Mouse (Mus musculus) left cerebral cortex, postnatal 10 days (tissue): ENCODE measurements at regions not wholly inside any gene's neighbourhood (a gene's known extent, or its start where the extent isn't known, plus 50 kb on each side); places are given as distances from the start of the nearest gene placed in this dataset.
A peak's percentile ranks its signal among the peaks of the same experiment; 100 is the strongest.

Experiments used
- DNase-seq, 2 experiments: peaks; one replicate each; pipeline ENCODE4 v3.0.0; 2021 to 2022; ENCODE audit warnings: low spot score in 2 of 2, mixed read lengths in 1 of 2; ENCODE audit errors: extremely low spot score in 1 of 2
- intact Hi-C: fragments of 180-260 bp; cut with DNase I; formaldehyde crosslinking; loops from one replicate; pipeline ENCODE4 v1.15.1; 2025

- intact Hi-C loops, result no loop called here
- no peak for DNase-seq
Measured at GRCm38 (mm10) chr8:79529556-79529955, 109.9 kb upstream of the Otud4 start.

DNA sequence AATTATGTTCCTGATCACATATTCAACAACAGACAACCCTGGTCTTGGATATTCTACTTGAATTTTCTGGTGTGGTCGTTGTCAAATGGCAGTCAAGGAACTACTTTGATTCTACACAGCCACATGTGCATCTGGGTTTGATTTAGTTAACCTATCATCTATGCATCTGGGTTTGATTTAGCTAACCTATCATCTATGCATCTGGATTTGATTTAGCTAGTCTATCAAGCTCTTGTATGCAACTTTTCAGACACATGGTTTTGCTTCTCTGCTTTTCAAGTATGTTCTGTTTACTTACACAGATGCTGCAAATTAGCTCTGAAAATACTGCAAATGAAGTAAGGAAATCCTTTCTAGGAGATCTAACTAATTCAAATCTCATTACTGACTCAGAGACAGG is 117.4 kb upstream of the Otud4 start:
- DNase-seq, result no peak
- intact Hi-C loops, result no loop called here

DNA sequence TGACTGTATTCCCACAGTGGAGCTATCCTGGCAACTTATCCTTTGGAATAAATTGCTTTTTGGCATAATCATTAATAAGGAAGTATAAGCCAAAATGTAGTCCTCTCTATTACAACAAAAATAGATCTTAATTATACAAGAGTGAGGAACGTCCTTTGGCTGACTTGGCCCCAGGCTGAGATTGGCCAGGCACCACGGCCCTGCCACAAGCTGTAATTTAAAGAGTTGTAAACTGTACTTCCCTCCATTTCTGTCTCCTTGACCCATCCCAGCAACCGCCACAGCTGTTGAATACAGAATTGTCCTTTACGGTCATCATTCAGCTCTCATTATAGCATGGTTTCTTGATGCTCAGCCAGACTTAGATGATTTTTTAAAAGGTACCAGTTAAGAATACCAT is 119.6 kb upstream of the Smad1 start:
- intact Hi-C loops, result no loop called here

GRCm38 (mm10) chr8:79515282-79515783 is 116.0 kb upstream of the Smad1 start:
- intact Hi-C loops, result no loop called here
- no peak for DNase-seq

More for the DNA sequence above, 119.6 kb upstream of the Smad1 start:
- DNase-seq, result no peak

GRCm38 (mm10) chr8:79514655-79515278 is 115.4 kb upstream of the Smad1 start:
- no peak for DNase-seq
- intact Hi-C loops, result no loop called here

DNA sequence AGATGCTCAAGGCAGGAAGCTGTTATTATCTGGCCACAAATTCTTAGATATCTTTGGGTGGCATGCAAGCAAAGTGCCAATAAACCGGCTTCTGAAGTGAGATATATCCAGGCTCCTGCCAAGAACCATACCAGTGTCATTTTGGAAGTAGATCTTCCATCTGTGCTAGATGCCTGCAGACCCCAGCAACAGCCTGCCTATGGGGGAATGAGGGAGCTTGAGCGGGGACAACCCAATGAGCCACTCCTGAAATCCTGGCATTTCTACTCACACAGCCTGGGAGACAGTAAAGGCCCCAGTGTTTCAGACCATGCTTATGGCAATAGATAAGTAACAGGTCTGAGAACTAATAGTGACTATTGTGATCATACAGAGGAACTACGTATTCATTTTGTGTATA is 109.3 kb upstream of the Smad1 start:
- intact Hi-C loops, result no loop called here
- peak in 1 of 2 experiments; percentile 4 for DNase-seq

DNA sequence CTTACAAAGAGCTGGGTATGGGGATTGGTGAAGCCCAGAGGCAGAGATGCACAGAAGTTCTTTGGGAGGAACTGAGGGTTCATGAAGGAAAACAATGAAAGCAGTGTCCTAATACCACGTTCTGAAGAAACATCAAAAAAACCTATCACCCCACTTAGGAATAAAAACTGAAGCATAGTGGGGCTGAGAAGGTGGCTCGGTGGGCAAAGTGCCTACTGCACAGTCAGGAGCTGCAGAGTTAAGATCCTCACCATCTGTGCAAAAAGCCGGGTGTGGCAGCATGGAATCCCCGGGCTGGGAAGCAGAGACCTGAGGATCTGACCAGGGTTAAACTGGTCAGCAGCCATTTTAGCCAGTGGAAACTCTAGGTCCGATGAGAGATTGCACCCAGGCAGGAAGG is 106.1 kb upstream of the Smad1 start:
- intact Hi-C loops, result no loop called here
- no peak for DNase-seq

DNA sequence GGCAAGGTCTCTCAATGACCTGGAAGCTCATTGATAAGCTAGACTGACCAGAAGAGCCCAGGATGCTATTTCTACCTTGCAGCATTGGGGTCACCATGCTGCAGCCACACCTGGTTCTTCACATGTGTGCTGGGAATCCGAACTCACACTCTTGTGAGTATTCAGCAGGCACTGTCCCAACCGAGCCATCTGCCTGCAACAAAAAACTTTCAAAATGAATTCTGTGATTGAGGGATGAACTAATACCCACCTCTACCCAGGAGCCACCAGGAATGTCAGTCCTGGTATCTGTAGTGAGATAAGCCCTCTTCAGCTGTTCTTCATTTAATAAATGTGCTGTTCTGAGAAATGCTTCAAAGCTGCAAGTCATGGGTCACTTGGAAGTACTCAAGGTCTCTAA is 104.6 kb upstream of the Smad1 start:
- DNase-seq, result no peak
- intact Hi-C loops, result no loop called here

GRCm38 (mm10) chr8:79502062-79502461 is 102.7 kb upstream of the Smad1 start:
- intact Hi-C loops, result no loop called here
- DNase-seq, result no peak

GRCm38 (mm10) chr8:79501238-79501637 is 101.9 kb upstream of the Smad1 start:
- intact Hi-C loops, result no loop called here
- DNase-seq, result peak in 1 of 2 experiments; percentile 32

DNA sequence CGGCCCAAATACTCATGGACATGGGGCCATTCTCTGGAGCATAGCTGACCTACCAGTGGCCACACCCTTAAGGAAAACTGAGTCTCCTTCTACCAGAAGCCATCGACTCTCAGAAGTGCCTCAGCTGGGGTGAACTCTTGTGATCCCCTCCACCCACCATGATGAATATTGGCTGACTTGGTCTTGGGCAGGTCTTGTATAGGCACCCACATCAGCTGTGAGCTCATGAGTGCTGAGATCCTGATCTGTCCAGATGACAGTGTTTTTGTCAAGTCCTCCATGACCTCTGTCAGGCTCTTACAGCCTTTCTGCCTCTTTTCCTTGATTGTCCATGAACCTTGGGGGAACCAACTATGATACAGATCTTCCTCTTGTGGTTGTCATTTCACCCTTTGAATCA is 99.9 kb upstream of the Smad1 start:
- intact Hi-C loops, result loop anchor here (10.0 kb wide), 1 partner anchor 154 kb away; no protein-coding TSS in a partner anchor
- no peak for DNase-seq

DNA sequence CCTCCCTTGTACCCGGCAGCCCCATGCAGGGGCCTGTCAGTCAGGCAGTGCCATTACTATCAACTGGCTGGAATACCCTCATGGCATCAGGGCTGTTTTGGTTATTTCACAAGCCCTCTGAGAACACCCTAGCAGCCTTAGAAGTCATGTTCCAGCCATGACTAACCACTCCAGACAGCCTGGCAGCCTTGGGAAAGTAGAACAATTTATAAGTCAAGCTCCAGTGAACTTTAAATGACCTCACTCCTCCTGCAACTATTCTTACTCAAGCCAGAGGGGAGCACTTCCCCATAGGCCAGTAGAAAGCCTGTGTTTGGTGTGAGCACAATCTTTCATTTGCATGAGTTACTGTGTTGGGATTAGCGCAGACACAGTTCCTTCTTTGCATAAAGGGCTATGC is 99.3 kb upstream of the Smad1 start:
- intact Hi-C loops, result loop anchor here (10.0 kb wide), 1 partner anchor 154 kb away; no protein-coding TSS in a partner anchor
- no peak for DNase-seq

- intact Hi-C loops, result loop anchor here (10.0 kb wide), 1 partner anchor 146 kb away; no protein-coding TSS in a partner anchor
- no peak for DNase-seq
Measured at GRCm38 (mm10) chr8:79491156-79491698, 91.9 kb upstream of the Smad1 start.

DNA sequence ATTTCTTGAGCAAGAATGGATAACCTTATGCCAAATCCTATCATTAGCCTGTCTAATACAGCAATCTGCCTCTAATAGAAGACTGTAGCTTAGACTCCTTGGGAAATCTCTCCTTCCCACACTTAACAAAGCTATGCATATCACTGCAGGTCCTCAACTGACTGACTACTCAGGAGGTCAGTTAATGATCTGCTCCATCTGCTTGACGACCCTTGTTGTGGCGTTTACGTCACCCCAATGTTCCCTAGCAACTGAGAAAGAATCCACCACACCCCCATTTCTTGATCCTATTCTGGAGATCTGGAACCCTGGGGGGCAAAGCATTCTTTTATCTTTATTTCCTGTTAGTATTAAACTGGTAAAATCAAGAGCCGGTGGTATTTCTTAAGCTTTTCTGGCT is 91.4 kb upstream of the Smad1 start:
- intact Hi-C loops, result loop anchor here (10.0 kb wide), 1 partner anchor 146 kb away; no protein-coding TSS in a partner anchor
- no peak for DNase-seq

- intact Hi-C loops, result loop anchor here (5.0 kb wide), 1 partner anchor 192 kb away; no protein-coding TSS in a partner anchor
- DNase-seq, result no peak
Measured at GRCm38 (mm10) chr8:79488861-79489260, 89.5 kb upstream of the Smad1 start.

DNA sequence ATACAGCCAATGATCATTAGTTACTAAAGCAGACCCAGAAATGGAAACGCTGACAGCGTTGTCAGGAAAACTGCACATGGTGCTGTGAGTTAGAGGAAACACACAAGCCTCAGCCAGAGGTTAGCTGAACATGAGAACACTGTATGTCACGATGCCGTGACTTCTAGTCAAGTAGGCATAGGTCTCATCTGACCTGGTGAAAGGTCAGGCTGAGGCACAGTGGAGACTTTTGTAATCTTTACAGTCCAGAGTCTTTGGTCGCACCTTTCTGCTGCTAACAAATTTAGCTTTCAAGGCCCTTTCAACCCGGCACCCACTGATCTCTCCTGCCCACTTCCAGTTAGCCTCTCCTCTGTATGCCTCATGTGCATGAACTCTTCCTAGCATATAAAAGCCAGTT is 88.3 kb upstream of the Smad1 start:
- intact Hi-C loops, result loop anchor here (5.0 kb wide), 1 partner anchor 190 kb away; no protein-coding TSS in a partner anchor
- DNase-seq, result no peak

DNA sequence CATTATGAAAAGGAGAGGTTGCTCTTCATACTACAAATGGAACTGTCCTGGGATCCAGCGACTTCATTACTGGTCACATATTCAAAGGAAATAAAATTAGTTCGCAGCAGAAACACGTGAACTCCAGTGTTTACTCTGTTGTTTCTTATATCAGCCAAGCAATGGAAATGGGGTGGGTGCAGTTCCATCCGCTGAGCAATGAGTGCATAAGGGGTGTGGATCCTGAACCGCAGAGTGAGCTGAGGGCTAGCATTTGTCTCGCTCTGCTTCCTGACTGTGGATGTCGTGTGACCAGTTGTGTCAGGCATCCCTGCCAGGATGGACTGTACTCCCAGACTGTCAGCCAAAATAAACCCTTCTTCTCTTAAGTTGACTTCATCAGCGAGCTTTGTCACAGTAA is 80.0 kb upstream of the Smad1 start:
- DNase-seq, result no peak
- intact Hi-C loops, result no loop called here

- DNase-seq, result no peak
- intact Hi-C loops, result no loop called here
Measured at GRCm38 (mm10) chr8:79476012-79476411, 76.7 kb upstream of the Smad1 start.

GRCm38 (mm10) chr8:79474679-79475078 is 75.4 kb upstream of the Smad1 start:
- intact Hi-C loops, result no loop called here
- no peak for DNase-seq

GRCm38 (mm10) chr8:79452101-79452500 is 52.8 kb upstream of the Smad1 start:
- no peak for DNase-seq
- intact Hi-C loops, result no loop called here
